Mouse (Mus musculus): ENCODE results near the gene Ccdc30.
"Not testable (repeated sequence)": the region's sequence is repeated elsewhere in the genome, so short reads cannot be mapped to it uniquely, and the experiment has no call there.

The Ccdc30 gene

GRCm38 (mm10) chr4:119301777-119302176 is 113.5 kb downstream of the Ccdc30 start:
- no peak for DNase-seq

GRCm38 (mm10) chr4:119300761-119301160 is 114.6 kb downstream of the Ccdc30 start:
- DNase-seq: no peak

GRCm38 (mm10) chr4:119297361-119297760 is 118.0 kb downstream of the Ccdc30 start:
- no peak for DNase-seq

- no peak for DNase-seq
Measured at GRCm38 (mm10) chr4:119295134-119295453, 120.2 kb downstream of the Ccdc30 start.

GRCm38 (mm10) chr4:119294415-119295133 is 120.7 kb downstream of the Ccdc30 start, which contains the start of gene Ybx1:
Gene Ybx1 (minus strand): TSS chr4:119294604.
- DNase-seq: peak; percentile 100

GRCm38 (mm10) chr4:119293574-119294258 is 121.6 kb downstream of the Ccdc30 start:
- peak; percentile 46 to 53 for DNase-seq

GRCm38 (mm10) chr4:119292771-119293573 is 122.3 kb downstream of the Ccdc30 start:
- peak; percentile 67 to 68 for DNase-seq

GRCm38 (mm10) chr4:119291921-119292320 is 123.4 kb downstream of the Ccdc30 start:
- DNase-seq: no peak

GRCm38 (mm10) chr4:119285336-119285735 is 130.0 kb downstream of the Ccdc30 start:
- no peak for DNase-seq

- no peak for DNase-seq
Measured at GRCm38 (mm10) chr4:119284861-119285260, 130.5 kb downstream of the Ccdc30 start.

- DNase-seq: not testable (repeated sequence)
Measured at GRCm38 (mm10) chr4:119278784-119279183, 136.5 kb downstream of the Ccdc30 start.

- DNase-seq: no peak
Measured at GRCm38 (mm10) chr4:119275726-119276125, 139.6 kb downstream of the Ccdc30 start.

GRCm38 (mm10) chr4:119275226-119275625 is 140.1 kb downstream of the Ccdc30 start:
- DNase-seq: no peak

- DNase-seq: no peak
Measured at GRCm38 (mm10) chr4:119274627-119275026, 140.7 kb downstream of the Ccdc30 start.
